Mouse (Mus musculus) lung, embryonic 16.5 days (tissue): ENCODE data around the gene Pla2g2d. TPM values are rescaled to one million over a fixed set of nuclear protein-coding genes. Genes with fewer than 3 reads are reported as not detected.
"Not testable (repeated sequence)": the region's sequence is repeated elsewhere in the genome, so short reads cannot be mapped to it uniquely, and the experiment has no call there.

Experiments used
- ATAC-seq: fragments of 200-750 bp; cut with Nextera tagmentation; 2 replicates; pipeline ENCODE4 v1.8.0; 2017; ENCODE audit warnings: low read depth, mild to moderate bottlenecking, moderate library complexity
- H3K27ac ChIP-seq: fragments of 300-500 bp; sonication (generic); 2 replicates; pipeline ENCODE4 v1.5.1; 2014; ENCODE audit warnings: mild to moderate bottlenecking, control low read depth, low read length
- H3K27me3 ChIP-seq: fragments of 300-500 bp; sonication (generic); 2 replicates; pipeline ENCODE4 v1.6.1; 2014; ENCODE audit warnings: low read depth, low read length, mixed read lengths; ENCODE audit not compliant: control insufficient read depth, insufficient read depth
- H3K36me3 ChIP-seq: fragments of 300-500 bp; sonication (generic); 2 replicates; pipeline ENCODE4 v1.6.1; 2014; ENCODE audit warnings: low read length; ENCODE audit not compliant: control insufficient read depth, insufficient read depth
- H3K4me1 ChIP-seq: fragments of 300-500 bp; sonication (generic); replicated peaks from 2 replicates; pipeline ENCODE4 v1.6.1; 2014; ENCODE audit warnings: low read length, mixed read lengths; ENCODE audit not compliant: control insufficient read depth, insufficient read depth
- H3K4me2 ChIP-seq: fragments of 300-500 bp; sonication (generic); 2 replicates; pipeline ENCODE4 v1.6.1; 2014; ENCODE audit warnings: low read depth, low read length, control low read depth
- H3K4me3 ChIP-seq: fragments of 300-500 bp; sonication (generic); 2 replicates; pipeline ENCODE4 v1.5.1; 2014; ENCODE audit warnings: mild to moderate bottlenecking, low read length, control low read depth
- H3K9ac ChIP-seq: fragments of 300-500 bp; sonication (generic); 2 replicates; pipeline ENCODE4 v1.6.1; 2014; ENCODE audit warnings: low read length, control low read depth
- H3K9me3 ChIP-seq: fragments of 300-500 bp; sonication (generic); 2 replicates; pipeline ENCODE4 v1.6.1; 2016; ENCODE audit warnings: low read length; ENCODE audit not compliant: control insufficient read depth
- WGBS: fragments of 180-500 bp; shearing (Covaris S2); extraction: QIAGEN DNeasy Blood & Tissue Kit; methylation state at CpG from one replicate; pipeline ENCODE4 v1.1.7; 2014; 5-methylcytosine and 5-hydroxymethylcytosine counted together
- polyA plus RNA-seq: library from polyadenylated mRNA; unstranded; fragments of >200 nt; fragmentation: Nextera tagmentation; extraction: Ambion mirVana; gene quantifications from 2 replicates; pipeline ENCODE4 v1.2.1, GENCODE M21; 2015

Pla2g2d gene
- polyA plus RNA-seq, 1 experiment from 2014 or later = not detected

GRCm38 (mm10) chr4:138806160-138806559 is 30.6 kb downstream of the Pla2g2d start:
- WGBS = 64% methylated on average over 8 of the region's 8 CpGs
- Histone ChIP-seq H3K4me3 (no peak overlapping the region), H3K27me3 (no peaks in the 10 kb centered on the region), H3K4me2 (no peak overlapping the region), H3K36me3 (no peaks in the 10 kb centered on the region), H3K9ac (no peak overlapping the region), H3K27ac (no peak overlapping the region), H3K4me1 (no peaks in the 10 kb centered on the region), H3K9me3 (no peaks in the 10 kb centered on the region)
- ATAC-seq = no peak

GRCm38 (mm10) chr4:138806920-138807541 is 31.5 kb downstream of the Pla2g2d start:
- no peak overlapping the region for H3K27ac ChIP-seq
- WGBS = 39% methylated on average over 7 of the region's 7 CpGs
- no peak for ATAC-seq

GRCm38 (mm10) chr4:138816166-138816565 is 40.6 kb downstream of the Pla2g2d start:
- no peak for ATAC-seq
- H3K9me3 ChIP-seq = no peaks in the 10 kb centered on the region
- 69% methylated on average over 9 of the region's 9 CpGs for WGBS

More at GRCm38 (mm10) chr4:138806920-138807541, 31.5 kb downstream of the Pla2g2d start:
- H3K36me3 ChIP-seq = no peaks in the 10 kb centered on the region
- no peaks in the 10 kb centered on the region for H3K27me3 ChIP-seq
- H3K4me3 ChIP-seq = no peak overlapping the region
- H3K4me1 ChIP-seq = no peaks in the 10 kb centered on the region
- no peak overlapping the region for H3K9ac ChIP-seq
- no peaks in the 10 kb centered on the region for H3K9me3 ChIP-seq
- no peak overlapping the region for H3K4me2 ChIP-seq

GRCm38 (mm10) chr4:138817736-138818135 is 42.2 kb downstream of the Pla2g2d start:
- Histone ChIP-seq H3K9ac (no peak overlapping the region), H3K27ac (no peak overlapping the region), H3K4me3 (no peak overlapping the region), H3K4me1 (peaks cover 6% of the 10 kb centered on the region), H3K9me3 (no peaks in the 10 kb centered on the region), H3K36me3 (no peaks in the 10 kb centered on the region), H3K4me2 (no peak overlapping the region), H3K27me3 (peaks cover 3% of the 10 kb centered on the region; the same call in 1 of the 2 replicates)
- WGBS = 66% methylated on average over 6 of the region's 6 CpGs
- 0 out of 2 replicates have a peak, but pooled peaks have one; percentile 23 for ATAC-seq

More at GRCm38 (mm10) chr4:138816166-138816565, 40.6 kb downstream of the Pla2g2d start:
- Histone ChIP-seq H3K36me3 (no peaks in the 10 kb centered on the region), H3K9ac (no peak overlapping the region), H3K27ac (no peak overlapping the region), H3K4me1 (peaks cover 6% of the 10 kb centered on the region), H3K27me3 (peaks cover 3% of the 10 kb centered on the region; the same call in 1 of the 2 replicates), H3K4me3 (no peak overlapping the region), H3K4me2 (no peak overlapping the region)

- Histone ChIP-seq H3K9ac (peak overlapping the region; percentile 41; the same call in 1 of the 2 replicates), H3K27me3 (no peaks in the 10 kb centered on the region), H3K9me3 (no peaks in the 10 kb centered on the region), H3K27ac (no peak overlapping the region), H3K4me2 (no peak overlapping the region), H3K4me3 (no peak overlapping the region), H3K36me3 (no peaks in the 10 kb centered on the region), H3K4me1 (peaks cover 6% of the 10 kb centered on the region)
- 19% methylated on average over 8 of the region's 8 CpGs for WGBS
- ATAC-seq = peak; percentile 76; the same call in 1 of the 2 replicates
Measured at GRCm38 (mm10) chr4:138819101-138819500, 43.6 kb downstream of the Pla2g2d start.

- Histone ChIP-seq H3K9me3 (no peaks in the 10 kb centered on the region), H3K4me2 (no peak overlapping the region), H3K4me3 (no peak overlapping the region), H3K27me3 (no peaks in the 10 kb centered on the region), H3K4me1 (peaks cover 9% of the 10 kb centered on the region), H3K27ac (no peak overlapping the region), H3K9ac (no peak overlapping the region), H3K36me3 (no peaks in the 10 kb centered on the region)
- WGBS = 91% methylated on average over 2 of the region's 2 CpGs
- no peak for ATAC-seq
Measured at GRCm38 (mm10) chr4:138821036-138821435, 45.5 kb downstream of the Pla2g2d start.

- not testable (repeated sequence) for ATAC-seq, H3K4me1 ChIP-seq, H3K9ac ChIP-seq, H3K9me3 ChIP-seq, H3K4me2 ChIP-seq, H3K4me3 ChIP-seq, H3K36me3 ChIP-seq, H3K27me3 ChIP-seq, H3K27ac ChIP-seq
- WGBS = 84% methylated on average over 2 of the region's 2 CpGs
Measured at GRCm38 (mm10) chr4:138824161-138824560, 48.6 kb downstream of the Pla2g2d start.

GRCm38 (mm10) chr4:138824660-138825059 is 49.1 kb downstream of the Pla2g2d start:
- Histone ChIP-seq H3K27me3 (no peaks in the 10 kb centered on the region), H3K4me2 (no peak overlapping the region), H3K27ac (no peak overlapping the region), H3K4me1 (peaks cover 3% of the 10 kb centered on the region), H3K9ac (no peak overlapping the region), H3K9me3 (no peaks in the 10 kb centered on the region), H3K4me3 (no peak overlapping the region), H3K36me3 (no peaks in the 10 kb centered on the region)
- ATAC-seq = no peak
- WGBS = 79% methylated on average over 2 of the region's 2 CpGs

- H3K4me1 ChIP-seq = peaks cover 3% of the 10 kb centered on the region
- no peaks in the 10 kb centered on the region for H3K9me3 ChIP-seq
- H3K27ac ChIP-seq = peak overlapping the region; percentile 45; the same call in 1 of the 2 replicates
- H3K4me3 ChIP-seq = no peak overlapping the region
- H3K36me3 ChIP-seq = no peaks in the 10 kb centered on the region
- no peaks in the 10 kb centered on the region for H3K27me3 ChIP-seq
- peak; percentile 84 for ATAC-seq
- no peak overlapping the region for H3K9ac ChIP-seq
- peak overlapping the region; percentile 0; the same call in 1 of the 2 replicates for H3K4me2 ChIP-seq
- 2% methylated on average over 18 of the region's 18 CpGs for WGBS
Measured at GRCm38 (mm10) chr4:138825751-138826567, 50.4 kb downstream of the Pla2g2d start.
